Mouse (Mus musculus) embryo, embryonic 11.5 days (tissue): Measurements from ENCODE around the gene Mapk1.

ENCODE experiments used
- DNase-seq: peaks from one replicate; pipeline ENCODE4 v3.0.0-alpha.2; 2012; ENCODE audit warnings: low read depth, low spot score

Gene Mapk1

DNA sequence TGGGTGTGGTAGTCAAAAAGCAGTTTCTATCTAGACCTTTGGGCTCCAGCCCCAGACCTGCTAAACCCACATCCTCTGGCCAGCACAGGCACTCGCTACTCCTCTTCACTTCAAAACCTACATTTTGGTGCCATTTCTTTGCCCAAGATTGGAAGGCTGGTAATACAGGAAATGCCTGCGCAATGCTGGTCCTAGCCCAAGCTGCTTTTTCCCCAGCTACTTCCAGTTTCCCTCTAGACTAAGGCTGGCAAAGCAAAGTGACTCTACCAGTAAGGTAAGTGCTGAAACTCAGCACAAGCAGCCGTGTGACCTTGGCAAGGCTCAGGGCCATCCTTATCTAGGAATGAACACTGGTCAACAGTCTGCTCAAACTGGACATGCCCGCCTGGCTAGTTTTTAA is 102.5 kb downstream of the Mapk1 start:
- no peak for DNase-seq

DNA sequence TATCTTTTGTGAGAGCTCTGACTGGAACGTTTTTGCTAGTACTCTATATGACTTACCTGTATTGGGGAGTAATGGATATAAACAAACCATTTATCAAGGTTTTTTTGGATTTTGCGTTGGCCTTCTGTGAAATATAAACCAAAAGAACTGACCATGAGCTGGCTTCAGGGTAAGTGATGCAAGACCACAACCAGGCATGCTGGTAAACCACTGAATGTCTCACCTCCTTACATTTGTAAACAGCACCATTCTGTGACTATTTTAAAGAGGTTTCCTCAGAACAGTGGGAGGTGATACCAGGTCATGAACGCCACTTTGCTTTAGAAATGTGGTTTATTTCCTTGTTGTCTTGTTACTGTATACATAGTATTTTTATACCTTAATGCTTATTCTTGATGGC is 103.1 kb downstream of the Mapk1 start:
- no peak for DNase-seq

DNA sequence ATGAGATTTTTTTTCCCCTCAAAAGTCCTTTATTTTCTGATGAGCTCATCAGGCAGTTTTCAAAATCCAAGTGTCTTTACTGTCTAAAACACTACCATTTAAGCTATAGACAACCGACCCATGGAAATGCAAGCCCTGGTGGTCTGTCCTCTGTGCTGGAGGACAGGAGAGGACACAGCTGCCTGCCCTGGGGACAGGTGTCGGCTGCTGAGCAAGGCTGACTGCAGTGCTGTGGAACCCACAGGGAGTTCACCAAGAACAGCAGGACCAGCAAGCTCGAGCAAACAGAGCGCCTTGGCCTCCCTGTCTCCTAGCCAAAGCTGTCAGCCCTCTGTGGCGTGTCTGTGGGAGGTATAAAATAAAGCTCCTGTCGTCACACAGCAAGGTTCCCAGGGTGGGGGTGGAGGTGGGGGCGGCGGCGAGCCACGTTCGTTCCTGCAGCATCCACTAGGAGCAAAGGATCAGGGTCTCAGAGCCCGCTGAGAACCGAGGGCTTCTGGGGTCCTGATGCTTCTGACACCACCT is 103.5 kb downstream of the Mapk1 start:
- no peak for DNase-seq

DNA sequence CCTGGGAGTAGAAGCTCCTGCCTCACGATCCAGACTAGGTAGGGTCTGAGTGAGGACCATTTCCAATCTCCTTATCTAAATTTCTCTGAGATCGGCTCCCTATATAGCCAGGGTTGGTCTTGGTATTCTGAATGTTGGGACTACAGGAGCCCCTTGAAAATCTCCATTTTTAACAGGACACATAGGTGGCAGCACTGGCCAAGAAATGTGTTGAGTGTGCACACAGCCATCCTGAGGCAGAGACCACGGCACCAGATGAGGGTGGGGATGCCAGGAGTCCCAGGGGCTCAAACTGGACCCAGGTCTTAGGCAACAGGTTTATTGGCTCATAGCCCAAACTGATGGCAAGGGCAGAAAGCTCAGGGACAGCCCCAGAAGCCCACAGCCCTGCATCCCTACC is 105.2 kb downstream of the Mapk1 start:
- no peak for DNase-seq

DNA sequence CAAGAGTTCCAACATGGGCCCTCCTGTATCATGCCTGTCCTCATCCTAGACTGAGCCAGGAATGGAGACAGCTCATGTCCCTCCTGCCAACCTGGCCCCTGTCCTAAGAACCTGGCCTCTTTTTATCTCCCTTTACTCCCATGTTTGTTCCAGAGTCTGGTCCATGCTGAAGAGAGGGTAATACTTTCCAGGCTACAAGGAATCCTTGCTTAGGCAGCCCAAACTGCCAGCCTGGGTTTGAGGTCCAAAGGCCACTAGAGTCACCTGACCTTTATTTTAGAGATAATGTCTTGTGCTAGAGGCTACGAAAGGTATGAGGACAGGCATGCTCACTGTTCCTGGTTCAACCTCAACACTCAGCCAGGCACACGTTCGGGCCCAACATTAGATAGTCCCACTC is 113.8 kb downstream of the Mapk1 start:
- DNase-seq = no peak
